Mouse (Mus musculus) limb, embryonic 10.5 days (tissue): Measurements from ENCODE around the gene Med22. TPM values are rescaled to one million over a fixed set of nuclear protein-coding genes. Genes with fewer than 3 reads are reported as not detected.
A peak's percentile ranks its signal among the peaks of the same experiment; 100 is the strongest.

Experiments used
- DNase-seq: peaks from one replicate; pipeline ENCODE4 v3.0.0-alpha.2; 2017; ENCODE audit warnings: low spot score
- H3K27ac ChIP-seq: fragments of 300-500 bp; sonication (generic); 2 replicates; pipeline ENCODE4 v1.5.1; 2016; ENCODE audit warnings: mild to moderate bottlenecking
- H3K27me3 ChIP-seq: fragments of 300-500 bp; sonication (generic); 2 replicates; pipeline ENCODE4 v1.6.1; 2016; ENCODE audit warnings: low read depth, mild to moderate bottlenecking; ENCODE audit not compliant: poor library complexity, severe bottlenecking
- H3K36me3 ChIP-seq: fragments of 300-500 bp; sonication (generic); 2 replicates; pipeline ENCODE4 v1.6.1; 2016; ENCODE audit warnings: mild to moderate bottlenecking, moderate library complexity
- H3K4me1 ChIP-seq: fragments of 300-500 bp; sonication (generic); 2 replicates; pipeline ENCODE4 v1.6.1; 2016
- H3K4me3 ChIP-seq: fragments of 300-500 bp; sonication (generic); 2 replicates; pipeline ENCODE4 v1.5.1; 2016; ENCODE audit warnings: mild to moderate bottlenecking, moderate library complexity
- H3K9me3 ChIP-seq: fragments of 300-500 bp; sonication (generic); replicated peaks from 2 replicates; pipeline ENCODE4 v1.6.1; 2016; ENCODE audit warnings: mild to moderate bottlenecking
- WGBS: fragments of 180-500 bp; shearing (Covaris S2); methylation state at CpG from one replicate; pipeline ENCODE4 v1.1.7; 2016; 5-methylcytosine and 5-hydroxymethylcytosine counted together
- polyA plus RNA-seq: library from polyadenylated mRNA; unstranded; fragments of >200 nt; fragmentation: Nextera tagmentation; extraction: Ambion mirVana; gene quantifications from 2 replicates; pipeline ENCODE4 v1.2.1, GENCODE M21; 2016

Gene Med22
- polyA plus RNA-seq, 1 experiment from 2014 or later = 79.3 TPM

- no peaks in the 10 kb centered on the region for H3K9me3 ChIP-seq
- peak within 1 kb of the TSS; percentile 100 for H3K4me3 ChIP-seq
- H3K27ac ChIP-seq = peak within 1 kb of the TSS; percentile 99
- H3K27me3 ChIP-seq = no peaks in the 10 kb centered on the region
- peaks cover 40% of the 10 kb centered on the region for H3K4me1 ChIP-seq
- 1% methylated on average over 68 of the region's 70 CpGs for WGBS
- DNase-seq = peak; percentile 97
- H3K36me3 ChIP-seq = peaks cover 37% of the 10 kb centered on the region
Measured at GRCm38 (mm10) chr2:26933304-26934055, 23.0 kb upstream of the Med22 start, which contains the start of the genes Surf4 and Stkld1. Surf4 (minus strand) TSS chr2:26933928. Stkld1 (plus strand) TSS chr2:26934047.

GRCm38 (mm10) chr2:26932473-26933303, 22.2 kb upstream of the Med22 start:
- WGBS = 3% methylated on average over 49 of the region's 49 CpGs
- Histone ChIP-seq H3K27ac (peak overlapping the region; percentile 99), H3K9me3 (no peaks in the 10 kb centered on the region), H3K27me3 (no peaks in the 10 kb centered on the region), H3K4me1 (peaks cover 43% of the 10 kb centered on the region), H3K4me3 (peak overlapping the region; percentile 100), H3K36me3 (peaks cover 45% of the 10 kb centered on the region)
- no peak for DNase-seq

GRCm38 (mm10) chr2:26930390-26930789, 19.9 kb upstream of the Med22 start:
- H3K4me1 ChIP-seq = peaks cover 43% of the 10 kb centered on the region
- H3K9me3 ChIP-seq = no peaks in the 10 kb centered on the region
- WGBS = 57% methylated on average over 1 of the region's 1 CpGs
- peaks cover 68% of the 10 kb centered on the region for H3K36me3 ChIP-seq
- no peak overlapping the region for H3K27ac ChIP-seq
- peak overlapping the region; percentile 18; the same call in 1 of the 2 replicates for H3K4me3 ChIP-seq
- no peaks in the 10 kb centered on the region for H3K27me3 ChIP-seq
- no peak for DNase-seq

- H3K4me3 ChIP-seq = no peak overlapping the region
- no peak for DNase-seq
- H3K27me3 ChIP-seq = no peaks in the 10 kb centered on the region
- no peaks in the 10 kb centered on the region for H3K9me3 ChIP-seq
- 92% methylated on average over 6 of the region's 6 CpGs for WGBS
- peaks cover 90% of the 10 kb centered on the region for H3K36me3 ChIP-seq
- no peak overlapping the region for H3K27ac ChIP-seq
- peaks cover 32% of the 10 kb centered on the region for H3K4me1 ChIP-seq
Measured at GRCm38 (mm10) chr2:26927745-26928476, 17.4 kb upstream of the Med22 start.

- Histone ChIP-seq H3K27me3 (no peaks in the 10 kb centered on the region), H3K4me1 (peaks cover 18% of the 10 kb centered on the region), H3K36me3 (peaks cover 98% of the 10 kb centered on the region), H3K27ac (no peak overlapping the region), H3K4me3 (no peak overlapping the region), H3K9me3 (no peaks in the 10 kb centered on the region)
- 84% methylated on average over 9 of the region's 9 CpGs for WGBS
- no peak for DNase-seq
Measured at GRCm38 (mm10) chr2:26921784-26922183, 11.3 kb upstream of the Med22 start.

- no peaks in the 10 kb centered on the region for H3K27me3 ChIP-seq
- peaks cover 31% of the 10 kb centered on the region for H3K4me1 ChIP-seq
- DNase-seq = no peak
- H3K9me3 ChIP-seq = no peaks in the 10 kb centered on the region
- no peak overlapping the region for H3K4me3 ChIP-seq
- WGBS = 87% methylated on average over 6 of the region's 6 CpGs
- H3K36me3 ChIP-seq = peaks cover 83% of the 10 kb centered on the region
- no peak overlapping the region for H3K27ac ChIP-seq
Measured at GRCm38 (mm10) chr2:26920190-26920855, 9.8 kb upstream of the Med22 start.

GRCm38 (mm10) chr2:26919684-26920083, 9.2 kb upstream of the Med22 start:
- H3K4me1 ChIP-seq = peaks cover 38% of the 10 kb centered on the region
- WGBS = 92% methylated on average over 3 of the region's 3 CpGs
- H3K9me3 ChIP-seq = no peaks in the 10 kb centered on the region
- no peak for DNase-seq
- peaks cover 78% of the 10 kb centered on the region for H3K36me3 ChIP-seq
- no peak overlapping the region for H3K4me3 ChIP-seq
- no peak overlapping the region for H3K27ac ChIP-seq
- H3K27me3 ChIP-seq = no peaks in the 10 kb centered on the region

GRCm38 (mm10) chr2:26916738-26917137, 6.3 kb upstream of the Med22 start:
- peaks cover 51% of the 10 kb centered on the region for H3K4me1 ChIP-seq
- H3K4me3 ChIP-seq = peak overlapping the region; percentile 84
- H3K36me3 ChIP-seq = peaks cover 78% of the 10 kb centered on the region
- H3K27ac ChIP-seq = peak overlapping the region; percentile 88
- DNase-seq = no peak
- WGBS = 5% methylated on average over 13 of the region's 13 CpGs
- no peaks in the 10 kb centered on the region for H3K9me3 ChIP-seq
- no peaks in the 10 kb centered on the region for H3K27me3 ChIP-seq

- Histone ChIP-seq H3K4me1 (peaks cover 54% of the 10 kb centered on the region), H3K36me3 (peaks cover 78% of the 10 kb centered on the region), H3K27me3 (no peaks in the 10 kb centered on the region), H3K9me3 (no peaks in the 10 kb centered on the region), H3K27ac (peak within 1 kb of the TSS; percentile 88), H3K4me3 (peak within 1 kb of the TSS; percentile 84)
- 2% methylated on average over 46 of the region's 47 CpGs for WGBS
- peak; percentile 86 for DNase-seq
Measured at GRCm38 (mm10) chr2:26915927-26916728, 5.7 kb upstream of the Med22 start, which contains the start of the genes Surf2 and Surf1. Surf2 (plus strand) TSS chr2:26916367. Surf1 (minus strand) TSS chr2:26916530.

- Histone ChIP-seq H3K9me3 (no peaks in the 10 kb centered on the region), H3K4me3 (peak overlapping the region; percentile 84; the same call in 1 of the 2 replicates), H3K27ac (no peak overlapping the region), H3K4me1 (peaks cover 57% of the 10 kb centered on the region), H3K27me3 (no peaks in the 10 kb centered on the region), H3K36me3 (peaks cover 60% of the 10 kb centered on the region)
- DNase-seq = no peak
- WGBS = 64% methylated on average over 8 of the region's 8 CpGs
Measured at GRCm38 (mm10) chr2:26914148-26914941, 3.9 kb upstream of the Med22 start.
